11 mouse cellular contexts compared by ENCODE assay signal in the genomic region with DNA sequence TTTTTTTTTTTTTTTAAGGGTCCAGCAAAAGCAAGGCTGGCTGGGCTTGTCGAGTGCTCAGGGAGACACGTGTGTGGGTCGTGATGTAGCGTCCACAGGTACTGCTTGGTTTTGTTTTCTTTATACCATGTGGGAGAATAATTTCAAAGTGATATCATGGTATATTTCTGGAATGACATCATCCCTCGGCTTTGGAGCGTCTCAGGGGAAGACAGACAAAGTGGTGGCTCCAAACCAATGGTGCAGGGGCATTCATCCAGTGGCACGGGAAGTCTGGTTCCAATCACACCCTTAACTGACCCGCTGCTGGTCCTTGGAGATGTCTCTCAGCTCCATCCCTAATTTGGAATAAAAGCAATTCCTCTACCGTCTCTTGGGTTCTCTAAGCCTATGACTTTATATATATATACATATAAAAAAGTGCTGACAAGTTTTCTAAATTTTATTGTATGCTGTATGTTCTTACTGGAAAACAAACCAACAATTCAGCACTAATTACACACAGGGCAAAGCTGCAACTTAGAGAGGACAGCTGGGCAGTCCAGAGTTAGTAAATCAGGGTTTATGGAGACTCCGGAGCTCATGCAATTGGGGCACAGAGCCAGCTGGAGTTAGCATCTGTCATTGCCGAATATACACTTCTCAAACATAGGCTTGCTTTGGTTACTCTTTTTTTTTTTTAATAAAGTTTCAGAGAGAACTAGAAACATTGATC.
DNase-seq lines count a peak whose midpoint lies in the region; ATAC-seq and TF ChIP-seq lines count a peak whose summit lies in the region.
"Had no signal": no experiment of that assay in that cellular context is flagged by ENCODE, and none has a peak within 500 bp of the region (broad histone marks: within the 10 kb centered on the region; RNA-seq: fewer than 3 reads in every experiment).

No protein-coding gene starts in this region.

- no peak for TF ChIP-seq CTCF in heart, postnatal 0 days (IDR thresholded peaks at IDR 0.05; ENCODE audit: low read depth)
- TF ChIP-seq CTCF in lung, embryonic 14.5 days (IDR thresholded peaks at IDR 0.05; ENCODE audit: low read depth): no peak

- ATAC-seq in heart, postnatal 0 days (ENCODE audit: insufficient read depth, low read depth): peak; percentile 75
- ATAC-seq in lung, embryonic 14.5 days (ENCODE audit: insufficient read depth): peak; percentile 66; the same call in 1 of the 2 replicates
- ATAC-seq in hindbrain, embryonic 13.5 days (ENCODE audit: low FRiP score): no peak
- ATAC-seq: liver, postnatal 0 days had no signal

- no peak for TF ChIP-seq EP300 in heart, postnatal 0 days (IDR thresholded peaks at IDR 0.05; ENCODE audit: low read depth)

- no peaks in the 10 kb centered on the region for H3K9me3 ChIP-seq in heart, postnatal 0 days (replicated peaks; ENCODE audit: control insufficient read depth, low read length)
- no peaks in the 10 kb centered on the region for H3K9me3 ChIP-seq in lung, embryonic 14.5 days (ENCODE audit: low read depth, low read length)
- no peaks in the 10 kb centered on the region for H3K9me3 ChIP-seq in hindbrain, embryonic 13.5 days
- H3K9me3 ChIP-seq: forebrain, embryonic 12.5 days had no signal

- 0 out of 2 replicates have a peak, but pooled peaks cover 5% of the 10 kb centered on the region for H3K4me1 ChIP-seq in heart, postnatal 0 days (ENCODE audit: control insufficient read depth, insufficient read depth)
- H3K4me1 ChIP-seq in lung, embryonic 14.5 days (ENCODE audit: insufficient read depth): no peaks in the 10 kb centered on the region; the same call in 1 of the 2 replicates
- no peaks in the 10 kb centered on the region for H3K4me1 ChIP-seq in brown adipose tissue, adult 24 weeks (ENCODE audit: control insufficient read depth, insufficient read depth, insufficient read length, low read length)
- no peaks in the 10 kb centered on the region for H3K4me1 ChIP-seq in hindbrain, embryonic 13.5 days (replicated peaks)
- H3K4me1 ChIP-seq: forebrain, embryonic 12.5 days had no signal

- H3K9ac ChIP-seq in heart, postnatal 0 days (replicated peaks; ENCODE audit: low read depth, low read length): no peak overlapping the region
- H3K9ac ChIP-seq in lung, embryonic 14.5 days: no peak overlapping the region
- H3K9ac ChIP-seq in hindbrain, embryonic 13.5 days: no peak overlapping the region
- H3K9ac ChIP-seq: forebrain, embryonic 12.5 days; liver, postnatal 0 days had no signal

- H3K4me3 ChIP-seq in heart, postnatal 0 days (ENCODE audit: low read depth, low read length): no peak overlapping the region
- H3K4me3 ChIP-seq in lung, embryonic 14.5 days (ENCODE audit: low read depth, low read length): no peak overlapping the region
- no peak overlapping the region for H3K4me3 ChIP-seq in brown adipose tissue, adult 24 weeks (ENCODE audit: insufficient read depth, low read depth, low read length)
- H3K4me3 ChIP-seq in hindbrain, embryonic 13.5 days: no peak overlapping the region
- H3K4me3 ChIP-seq: forebrain, embryonic 12.5 days had no signal

- H3K27ac ChIP-seq in heart, postnatal 0 days (ENCODE audit: low read depth): peak overlapping the region; percentile 15; the same call in 1 of the 2 replicates
- peak overlapping the region; percentile 39 for H3K27ac ChIP-seq in lung, embryonic 14.5 days (ENCODE audit: low read depth)
- peak overlapping the region; percentile 8; the same call in 1 of the 2 replicates for H3K27ac ChIP-seq in brown adipose tissue, adult 24 weeks (replicated peaks; ENCODE audit: low read depth, low read length)
- no peak overlapping the region for H3K27ac ChIP-seq in hindbrain, embryonic 13.5 days
- H3K27ac ChIP-seq: forebrain, embryonic 12.5 days had no signal

- no peaks in the 10 kb centered on the region for H3K36me3 ChIP-seq in heart, postnatal 0 days (replicated peaks; ENCODE audit: control insufficient read depth, insufficient read depth, low read length)
- no peaks in the 10 kb centered on the region for H3K36me3 ChIP-seq in lung, embryonic 14.5 days (ENCODE audit: insufficient read depth)
- H3K36me3 ChIP-seq in hindbrain, embryonic 13.5 days: no peaks in the 10 kb centered on the region
- H3K36me3 ChIP-seq: forebrain, embryonic 12.5 days had no signal

- H3K4me2 ChIP-seq in heart, postnatal 0 days (ENCODE audit: low read depth, low read length): peak overlapping the region; percentile 15; the same call in 1 of the 2 replicates
- H3K4me2 ChIP-seq in lung, embryonic 14.5 days: no peak overlapping the region
- H3K4me2 ChIP-seq in hindbrain, embryonic 13.5 days: no peak overlapping the region
- H3K4me2 ChIP-seq: forebrain, embryonic 12.5 days had no signal

- DNase-seq in heart, postnatal 0 days (ENCODE audit: low spot score): peak; percentile 49
- DNase-seq in heart, adult 8-10 months (ENCODE audit: low spot score): no peak
- peak; percentile 82 for DNase-seq in lung, embryonic 14.5 days
- no peak for DNase-seq in lung, postnatal 25 days (ENCODE audit: low spot score)
- peak; percentile 53 for DNase-seq in retina, postnatal 1 day
- DNase-seq: gastrocnemius, postnatal 14 days; kidney, adult 11 months; liver, postnatal 0 days had no signal

- WGBS in heart, postnatal 0 days: 19% methylated on average over 11 of the region's 11 CpGs
- WGBS in lung, embryonic 14.5 days: 37% methylated on average over 11 of the region's 11 CpGs
- WGBS in hindbrain, embryonic 13.5 days: 86% methylated on average over 11 of the region's 11 CpGs

- no peaks in the 10 kb centered on the region for H3K27me3 ChIP-seq in heart, postnatal 0 days (ENCODE audit: control insufficient read depth, insufficient read depth, low read length)
- no peaks in the 10 kb centered on the region for H3K27me3 ChIP-seq in lung, embryonic 14.5 days (ENCODE audit: insufficient read depth, low read length)
- no peaks in the 10 kb centered on the region for H3K27me3 ChIP-seq in hindbrain, embryonic 13.5 days
- H3K27me3 ChIP-seq: forebrain, embryonic 12.5 days had no signal

Comparison
In these comparisons a context has a peak if more than half of its experiments do, and no peak if none do; other contexts are left out.
1. DNase-seq: peak in heart, postnatal 0 days (single experiment), lung, embryonic 14.5 days (single experiment) and retina, postnatal 1 day (single experiment); none in heart, adult 8-10 months (single experiment) and lung, postnatal 25 days (single experiment).